17 mouse cellular contexts compared by ENCODE assay signal in the genomic region with DNA sequence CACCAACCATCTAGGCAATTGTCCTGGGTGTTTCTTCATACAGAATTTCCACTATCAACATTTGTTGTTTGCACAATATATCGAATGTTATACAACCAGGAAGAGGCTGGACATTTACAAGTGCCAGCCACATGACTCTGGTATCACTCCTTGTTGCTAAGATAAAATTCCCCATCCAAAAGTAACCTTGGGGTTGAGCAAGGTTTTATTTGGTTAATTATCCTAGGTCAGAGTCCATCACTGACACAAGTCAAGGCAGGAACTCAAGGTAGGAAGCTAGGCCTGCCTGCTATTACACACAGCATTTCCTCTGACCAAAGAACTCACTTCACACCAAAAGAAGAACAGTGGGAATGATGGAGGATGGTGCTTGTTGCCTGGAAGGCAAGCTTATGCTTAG.
"Had no signal": no experiment of that assay in that cellular context is flagged by ENCODE, and none has a peak within 500 bp of the region (broad histone marks: within the 10 kb centered on the region; RNA-seq: fewer than 3 reads in every experiment).

No protein-coding gene starts in this region.

- H3K9me3 ChIP-seq: lung, embryonic 15.5 days; midbrain, embryonic 13.5 days; midbrain, embryonic 15.5 days; neural tube, embryonic 12.5 days; stomach, embryonic 15.5 days had no signal

- H3K27me3 ChIP-seq: lung, embryonic 15.5 days; megakaryocyte, embryonic 14.5 days; midbrain, embryonic 15.5 days; neural tube, embryonic 12.5 days; stomach, embryonic 15.5 days had no signal

- DNase-seq: liver, postnatal 0 days; lung, adult 2 months; lung, postnatal 14 days; lung, postnatal 36 days; right cerebral cortex, postnatal 14 days; thymus, adult 2 months; thymus, postnatal 25 days had no signal

- H3K4me1 ChIP-seq: lung, embryonic 15.5 days; megakaryocyte, embryonic 14.5 days; midbrain, embryonic 13.5 days; midbrain, embryonic 15.5 days; neural tube, embryonic 12.5 days; stomach, embryonic 15.5 days had no signal

- H3K36me3 ChIP-seq: lung, embryonic 15.5 days; midbrain, embryonic 13.5 days; midbrain, embryonic 15.5 days; neural tube, embryonic 12.5 days; stomach, embryonic 15.5 days had no signal

- H3K27ac ChIP-seq: lung, embryonic 15.5 days; macrophage; midbrain, embryonic 13.5 days; midbrain, embryonic 15.5 days; neural tube, embryonic 12.5 days; stomach, embryonic 15.5 days; stomach, postnatal 0 days had no signal

- H3K4me3 ChIP-seq: lung, embryonic 15.5 days; megakaryocyte, embryonic 14.5 days; midbrain, embryonic 13.5 days; midbrain, embryonic 15.5 days; neural tube, embryonic 12.5 days; stomach, embryonic 15.5 days had no signal

- H3K9ac ChIP-seq: liver, postnatal 0 days; lung, embryonic 15.5 days; midbrain, embryonic 13.5 days; midbrain, embryonic 15.5 days; neural tube, embryonic 12.5 days; stomach, embryonic 15.5 days had no signal

- ATAC-seq: liver, postnatal 0 days; lung, postnatal 0 days; midbrain, embryonic 13.5 days; midbrain, embryonic 15.5 days had no signal

- H3K4me2 ChIP-seq: lung, embryonic 15.5 days; midbrain, embryonic 11.5 days; midbrain, embryonic 13.5 days; midbrain, embryonic 15.5 days; neural tube, embryonic 12.5 days; stomach, embryonic 15.5 days had no signal
